Mouse (Mus musculus) embryonic fibroblast, embryonic 13.5 days (primary cell): Measurements from ENCODE around the gene Plekhh3. TPM values are rescaled to one million over a fixed set of nuclear protein-coding genes. Genes with fewer than 3 reads are reported as not detected.

Source experiments
- H3K27ac ChIP-seq: 2 replicates; pipeline ENCODE4 v1.5.1; 2012; ENCODE audit warnings: low read length, control low read depth, inconsistent platforms; ENCODE audit not compliant: insufficient read depth
- H3K4me1 ChIP-seq: 2 replicates; pipeline ENCODE4 v1.6.1; 2011; ENCODE audit warnings: low read length; ENCODE audit not compliant: control insufficient read depth, insufficient read depth
- H3K4me3 ChIP-seq: 2 replicates; pipeline ENCODE4 v1.5.1; 2011; ENCODE audit warnings: mild to moderate bottlenecking, control low read depth, low read length; ENCODE audit not compliant: insufficient read depth
- CTCF ChIP-seq: IDR thresholded peaks from 2 replicates; pipeline ENCODE4 v1.5.1; 2011; ENCODE audit warnings: mild to moderate bottlenecking, control low read depth, low read length, moderate library complexity, borderline replicate concordance; ENCODE audit not compliant: insufficient read depth
- POLR2A ChIP-seq: IDR thresholded peaks from 2 replicates; pipeline ENCODE4 v1.6.1; 2011; ENCODE audit warnings: low read depth, mild to moderate bottlenecking, control low read depth, low read length, moderate library complexity
- polyA plus RNA-seq: library from polyadenylated mRNA; stranded (reverse); fragments of >200 nt; gene quantifications from 2 replicates; pipeline ENCODE4 v1.2.4, GENCODE M21; 2011; ENCODE audit warnings: low read depth; ENCODE audit not compliant: missing spikeins, insufficient read length

Plekhh3 gene
- polyA plus RNA-seq, 1 experiment: 11.5 TPM

- H3K4me3 ChIP-seq: peak within 1 kb of the TSS; percentile 97
- peak within 1 kb of the TSS; percentile 54 for H3K27ac ChIP-seq
- 0 out of 2 replicates have a peak, but pooled peaks cover 2% of the 10 kb centered on the region for H3K4me1 ChIP-seq
- TF ChIP-seq CTCF (no peak), POLR2A (peak; percentile 94)
Measured at GRCm38 (mm10) chr11:101119761-101120544, 51.2 kb downstream of the Plekhh3 start, which contains the start of the genes Retreg3 and Tubg1. TSS of gene Retreg3 (minus strand) at chr11:101119893. TSS of gene Tubg1 (plus strand) at chr11:101119938.

- H3K4me1 ChIP-seq: 0 out of 2 replicates have a peak, but pooled peaks cover 2% of the 10 kb centered on the region
- H3K4me3 ChIP-seq: peak overlapping the region; percentile 97
- H3K27ac ChIP-seq: peak overlapping the region; percentile 19; the same call in 1 of the 2 replicates
- TF ChIP-seq POLR2A (no peak), CTCF (no peak)
Measured at GRCm38 (mm10) chr11:101119131-101119760, 51.9 kb downstream of the Plekhh3 start.

- peak overlapping the region; percentile 97 for H3K4me3 ChIP-seq
- 0 out of 2 replicates have a peak, but pooled peaks cover 2% of the 10 kb centered on the region for H3K4me1 ChIP-seq
- no peak overlapping the region for H3K27ac ChIP-seq
Measured at GRCm38 (mm10) chr11:101118105-101118504, 53.0 kb downstream of the Plekhh3 start.

GRCm38 (mm10) chr11:101115564-101115963, 55.6 kb downstream of the Plekhh3 start:
- H3K27ac ChIP-seq: no peak overlapping the region
- H3K4me1 ChIP-seq: no peaks in the 10 kb centered on the region

More at GRCm38 (mm10) chr11:101118105-101118504, 53.0 kb downstream of the Plekhh3 start:
- TF ChIP-seq CTCF: no peak
- TF ChIP-seq POLR2A: no peak

More at GRCm38 (mm10) chr11:101115564-101115963, 55.6 kb downstream of the Plekhh3 start:
- no peak for TF ChIP-seq CTCF
- TF ChIP-seq POLR2A: no peak
- no peak overlapping the region for H3K4me3 ChIP-seq

Other genes starting within 250 kb of the Plekhh3 start
- 122 and 158 TPM in 2 replicates for gene Stat3, start 231.8 kb downstream of the Plekhh3 start, polyA plus RNA-seq
- gene Cavin1, start 200.5 kb downstream of the Plekhh3 start, polyA plus RNA-seq: 387 and 486 TPM in 2 replicates
- 43.7 and 50.7 TPM in 2 replicates for gene Atp6v0a1, start 161.9 kb downstream of the Plekhh3 start, polyA plus RNA-seq
- gene Naglu, start 101.3 kb downstream of the Plekhh3 start, polyA plus RNA-seq: 21.8 and 24.9 TPM in 2 replicates
- gene Hsd17b1, start 92.9 kb downstream of the Plekhh3 start, polyA plus RNA-seq: 1.2 and 5.2 TPM in 2 replicates
- gene Coasy, start 88.8 kb downstream of the Plekhh3 start, polyA plus RNA-seq: 14.9 and 15.0 TPM in 2 replicates
- gene Mlx, start 84.1 kb downstream of the Plekhh3 start, polyA plus RNA-seq: 29.9 and 30.1 TPM in 2 replicates
- 10.3 and 12.9 TPM in 2 replicates for gene Psmc3ip, start 75.9 kb downstream of the Plekhh3 start, polyA plus RNA-seq
- 29.8 and 34.1 TPM in 2 replicates for gene Retreg3, start 51.5 kb downstream of the Plekhh3 start, polyA plus RNA-seq
- 34.8 and 36.2 TPM in 2 replicates for gene Tubg1, start 51.4 kb downstream of the Plekhh3 start, polyA plus RNA-seq
- gene Tubg2, start 15.4 kb downstream of the Plekhh3 start, polyA plus RNA-seq: 5.5 and 6.1 TPM in 2 replicates
- gene Cntnap1, start 828 bp downstream of the Plekhh3 start, polyA plus RNA-seq: 3.0 TPM in 2 replicates
- not detected in 2 replicates for gene Ccr10, start 4.1 kb upstream of the Plekhh3 start, polyA plus RNA-seq
- 13.9 and 14.4 TPM in 2 replicates for gene Ezh1, start 55.1 kb upstream of the Plekhh3 start, polyA plus RNA-seq
- 2.3 and 2.7 TPM in 2 replicates for gene Ramp2, start 74.7 kb upstream of the Plekhh3 start, polyA plus RNA-seq
- 99.4 and 135 TPM in 2 replicates for gene Vps25, start 82.4 kb upstream of the Plekhh3 start, polyA plus RNA-seq
- gene Wnk4, start 89.2 kb upstream of the Plekhh3 start, polyA plus RNA-seq: 1.8 and 2.0 TPM in 2 replicates
- 0.87 and 1.0 TPM in 2 replicates for gene Cntd1, start 107.7 kb upstream of the Plekhh3 start, polyA plus RNA-seq
- gene Coa3, start 107.8 kb upstream of the Plekhh3 start, polyA plus RNA-seq: 77.1 and 78.8 TPM in 2 replicates
- 77.3 and 86.3 TPM in 2 replicates for gene Becn1, start 130.9 kb upstream of the Plekhh3 start, polyA plus RNA-seq
- gene Psme3, start 144.9 kb upstream of the Plekhh3 start, polyA plus RNA-seq: 127 and 143 TPM in 2 replicates
- gene Aoc2, start 153.7 kb upstream of the Plekhh3 start, polyA plus RNA-seq: 1.3 and 1.7 TPM in 2 replicates
- 2.7 and 4.2 TPM in 2 replicates for gene Aoc3, start 159.3 kb upstream of the Plekhh3 start, polyA plus RNA-seq
- not detected in 2 replicates for gene G6pc, start 196.2 kb upstream of the Plekhh3 start, polyA plus RNA-seq
- gene Aarsd1, start 246.3 kb upstream of the Plekhh3 start, polyA plus RNA-seq: 4.4 and 11.3 TPM in 2 replicates